Mouse (Mus musculus) erythroblast, adult 5-6 weeks (primary cell): ENCODE measurements around the gene Gm44973. TPM values are rescaled to one million over a fixed set of nuclear protein-coding genes. Genes with fewer than 3 reads are reported as not detected.
"Not testable (repeated sequence)": the region's sequence is repeated elsewhere in the genome, so short reads cannot be mapped to it uniquely, and the experiment has no call there.

ENCODE experiments used
- ATAC-seq: replicated peaks from 2 replicates; pipeline ENCODE4 v1.8.0; 2016; ENCODE audit warnings: moderate number of reproducible peaks, mild to moderate bottlenecking, moderate TSS enrichment, inconsistent platforms; ENCODE audit not compliant: poor library complexity, low FRiP score, severe bottlenecking
- total RNA-seq, 2 experiments: library from RNA; stranded (forward) in 1 of 2; stranded (reverse) in 1 of 2; fragments of 150-400 nt in 1 of 2; fragments of 200-764, 138-1000 nt in 1 of 2; gene quantifications; 2 replicates each; pipeline versions ENCODE4 v1.2.3 to v1.2.4; 2015 to 2017; ENCODE audit warnings: low replicate concordance in 2 of 2

Gene Gm44973
- total RNA-seq, 2 experiments from 2014 or later: not detected

DNA sequence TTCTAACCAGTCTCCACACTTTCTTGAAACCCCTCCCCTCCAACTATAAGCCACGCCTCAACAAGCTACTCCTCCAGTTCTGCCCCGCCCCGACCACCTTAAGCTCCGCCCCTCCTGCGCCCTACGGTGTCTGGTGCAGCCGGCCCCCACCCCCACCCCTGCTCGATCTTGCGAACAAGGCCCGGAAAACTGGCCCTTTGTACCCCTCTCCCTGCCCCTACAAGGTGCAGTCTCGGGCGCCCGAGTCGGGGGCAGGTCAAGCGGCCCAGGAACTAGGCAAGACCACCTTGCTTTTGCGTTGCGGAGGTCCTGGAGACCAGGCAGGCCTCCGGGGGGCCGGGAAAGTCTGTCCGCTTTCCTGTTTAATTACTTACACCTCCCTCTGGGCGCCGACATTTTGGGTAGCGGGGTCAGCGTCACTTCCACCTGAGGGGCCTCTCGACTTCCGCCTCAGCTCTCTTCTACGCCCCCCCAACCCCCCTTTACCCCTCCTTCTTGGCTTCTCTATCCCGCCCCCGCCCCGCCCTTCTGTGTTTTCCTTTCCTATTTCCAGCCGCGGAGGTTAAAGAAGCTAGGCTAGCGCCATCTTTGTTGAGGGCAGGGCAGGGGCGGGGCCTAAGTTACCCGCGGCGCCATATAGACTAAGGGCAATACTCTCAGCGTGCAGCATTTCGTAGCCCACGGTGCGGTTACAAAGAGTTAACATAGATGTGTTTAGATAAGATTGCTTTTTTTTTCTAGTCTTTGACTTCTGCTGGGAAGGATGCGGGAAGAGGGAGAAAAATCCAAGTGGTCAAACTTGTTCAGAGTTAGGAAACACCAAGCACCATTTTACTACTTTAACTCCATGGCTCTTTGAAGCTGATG, 812 bp upstream of the Gm44973 start, which contains the start of the genes Zfp524 and Fiz1:
Zfp524 (plus strand) TSS at position 165 of the 867 bp plus-strand sequence.
Fiz1 (minus strand) TSS at position 447 of the 867 bp plus-strand sequence.
- peak; percentile 79 for ATAC-seq

DNA sequence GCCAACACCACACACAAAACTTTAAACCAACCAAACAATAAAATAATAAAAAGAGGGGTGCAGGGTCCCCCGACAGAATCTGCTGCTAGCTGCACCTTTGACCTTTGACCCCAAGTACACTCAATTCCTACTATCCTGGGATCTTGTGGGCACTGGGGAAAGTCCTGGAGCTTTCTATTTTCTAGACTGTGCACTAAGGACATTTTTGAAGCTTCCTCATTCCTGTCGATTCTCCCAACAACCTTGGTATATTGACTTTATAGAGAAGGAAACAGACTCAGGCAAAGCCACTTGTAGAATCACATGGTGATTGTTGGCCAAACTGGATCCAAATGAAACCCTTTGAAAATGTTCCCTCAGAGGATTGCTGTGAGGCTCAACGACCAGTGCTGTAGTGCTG, 761 bp downstream of the Gm44973 start:
- ATAC-seq: no peak

DNA sequence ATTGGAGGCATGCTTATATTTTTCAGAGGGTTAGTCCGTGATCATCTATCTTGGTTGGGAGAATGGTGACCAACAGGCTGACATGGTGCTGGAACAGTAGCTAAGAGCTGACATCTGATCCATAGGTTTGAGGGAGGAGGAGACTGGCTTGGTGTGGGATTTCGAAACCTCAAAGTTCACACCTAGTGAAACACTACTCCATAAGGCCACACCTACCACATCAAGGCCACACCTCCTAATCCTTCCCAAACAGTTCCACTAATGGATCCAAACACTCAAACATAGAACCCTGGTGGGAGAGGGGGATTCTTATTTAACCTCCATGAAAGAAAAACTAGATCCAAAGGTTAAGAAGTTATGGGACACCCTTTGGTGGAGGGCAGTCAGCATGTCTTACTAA, 1.6 kb downstream of the Gm44973 start:
- no peak for ATAC-seq

DNA sequence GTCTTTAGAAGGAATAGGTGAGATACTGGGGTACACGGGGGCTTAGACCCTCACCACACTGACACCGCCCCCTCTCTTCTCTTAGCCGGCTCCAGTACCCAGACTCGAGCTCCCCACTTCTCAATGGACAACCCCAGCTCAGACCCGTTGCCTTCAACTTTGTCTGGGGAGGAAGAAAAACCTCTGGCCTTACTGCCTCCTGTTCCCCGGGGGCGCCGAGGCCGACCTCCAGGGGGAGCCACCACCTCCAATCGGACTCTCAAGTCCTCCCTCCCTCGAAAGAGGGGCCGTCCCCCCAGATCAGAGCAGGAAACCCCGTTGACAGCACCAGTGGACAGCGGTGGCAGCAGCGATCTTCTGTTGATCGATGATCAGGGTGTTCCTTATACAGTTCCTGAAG, 2.1 kb downstream of the Gm44973 start:
- no peak for ATAC-seq

DNA sequence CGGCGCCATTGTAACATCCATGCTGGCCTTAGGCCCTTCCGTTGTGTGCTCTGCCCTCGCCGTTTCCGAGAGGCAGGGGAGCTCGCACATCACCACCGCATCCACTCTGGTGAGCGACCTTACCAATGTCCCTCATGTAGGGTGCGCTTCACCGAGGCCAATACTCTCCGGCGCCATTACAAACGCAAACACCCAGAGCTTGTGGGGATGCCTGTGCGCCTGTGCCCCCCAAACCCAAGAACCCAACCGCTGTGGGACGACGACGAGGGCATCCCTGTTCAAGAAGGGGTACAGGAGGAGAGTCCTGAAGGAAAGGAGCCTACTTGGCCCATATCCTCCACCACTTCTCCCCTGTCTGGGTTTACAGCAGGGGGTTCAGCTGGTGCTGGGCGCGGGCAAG, 2.6 kb downstream of the Gm44973 start:
- ATAC-seq: no peak

DNA sequence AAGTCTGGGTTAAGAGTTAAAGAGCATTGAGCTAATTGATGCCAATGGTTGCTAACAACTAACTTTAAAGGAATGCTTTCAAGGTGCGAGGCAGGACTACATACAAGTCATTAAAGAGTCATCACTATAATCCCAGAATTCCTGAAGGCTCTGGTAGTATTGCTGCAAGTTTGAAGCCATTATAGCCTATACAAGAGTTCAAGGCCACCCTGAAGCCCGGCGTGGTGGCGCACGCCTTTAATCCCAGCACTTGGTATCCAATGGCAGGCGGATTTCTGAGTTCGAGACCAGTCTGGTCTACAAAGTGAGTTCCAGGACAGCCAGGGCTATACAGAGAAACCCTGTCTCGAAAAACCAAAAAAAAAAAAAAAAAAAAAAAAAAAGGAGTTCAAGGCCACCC, 4.3 kb downstream of the Gm44973 start:
- ATAC-seq: not testable (repeated sequence)

DNA sequence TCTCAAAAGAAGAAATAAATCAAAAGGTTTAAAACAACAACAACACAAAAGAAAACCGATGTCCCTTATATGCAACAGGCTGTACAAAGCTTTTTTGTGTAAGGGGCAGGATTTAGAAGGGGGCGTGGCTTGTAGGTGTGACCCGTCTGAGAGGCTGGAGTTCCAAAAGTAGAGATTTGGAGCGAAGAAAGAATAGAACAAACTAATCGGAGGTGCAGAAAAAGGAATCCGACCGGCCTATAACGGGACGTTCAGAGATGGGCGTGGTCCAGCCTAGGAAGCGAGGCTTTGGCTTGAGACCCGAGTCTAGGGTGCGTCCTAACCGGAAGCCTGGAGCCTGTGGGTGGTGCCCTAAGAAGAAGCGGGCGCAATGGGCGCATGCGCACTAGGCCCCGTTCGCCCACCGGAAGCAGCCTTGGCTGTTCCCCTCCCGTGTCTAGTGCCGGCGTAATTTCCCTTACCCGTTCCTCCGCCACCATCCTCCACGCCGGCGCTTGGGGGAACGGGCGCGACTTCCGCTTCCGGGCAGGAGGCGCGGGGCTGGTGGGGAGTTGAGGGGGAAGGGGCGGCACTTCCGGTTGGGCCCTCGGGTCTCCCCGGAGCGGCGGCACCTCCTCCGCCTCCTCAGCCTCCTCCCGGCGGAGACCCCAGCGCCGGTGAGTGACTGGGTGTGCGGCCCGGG, 4.8 kb downstream of the Gm44973 start, which contains the start of the genes Zfp865 and Ccdc106:
Zfp865 (plus strand) TSS at position 377 of the 682 bp plus-strand sequence.
Ccdc106 (plus strand) TSS at position 554 of the 682 bp plus-strand sequence.
- peak; percentile 94 for ATAC-seq

DNA sequence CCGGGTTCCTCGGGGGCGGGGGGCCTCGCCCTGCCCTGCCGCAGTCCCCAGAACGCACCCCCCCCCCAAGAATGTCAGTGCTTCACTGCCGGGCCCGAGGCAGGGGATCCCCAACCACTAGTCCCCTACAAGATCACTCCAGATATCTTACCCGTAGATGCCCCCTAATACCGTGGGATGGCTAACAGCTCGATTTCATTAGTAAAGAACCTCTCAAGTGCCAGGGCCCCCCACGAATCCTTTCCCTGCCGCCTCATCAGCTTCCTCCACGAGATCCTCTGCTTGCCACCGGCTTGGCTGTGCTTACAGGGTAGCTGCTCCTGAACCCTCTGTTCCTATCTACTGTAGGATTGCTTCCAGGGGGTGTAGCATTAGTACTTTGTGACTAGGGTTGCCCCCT, 5.4 kb downstream of the Gm44973 start:
- no peak for ATAC-seq

DNA sequence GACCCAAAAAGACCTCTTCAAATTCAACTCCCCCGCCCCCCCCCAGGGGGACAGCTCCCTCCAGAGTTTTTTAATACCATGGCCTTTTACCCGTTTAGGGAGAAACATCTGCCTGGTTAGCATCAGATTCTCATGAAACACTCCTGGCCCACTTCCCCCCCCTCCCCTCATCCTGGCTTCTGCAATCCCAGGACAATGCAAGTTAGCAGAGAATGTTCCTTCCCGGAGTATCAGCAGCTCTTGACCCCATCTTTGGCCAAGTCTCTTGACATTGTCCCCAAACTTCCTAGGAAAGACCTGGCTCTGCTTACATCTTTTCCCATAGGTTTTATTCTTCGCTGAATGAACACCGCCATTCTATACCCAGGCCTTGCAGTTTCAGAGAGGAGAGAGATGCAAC, 5.9 kb downstream of the Gm44973 start:
- no peak for ATAC-seq

DNA sequence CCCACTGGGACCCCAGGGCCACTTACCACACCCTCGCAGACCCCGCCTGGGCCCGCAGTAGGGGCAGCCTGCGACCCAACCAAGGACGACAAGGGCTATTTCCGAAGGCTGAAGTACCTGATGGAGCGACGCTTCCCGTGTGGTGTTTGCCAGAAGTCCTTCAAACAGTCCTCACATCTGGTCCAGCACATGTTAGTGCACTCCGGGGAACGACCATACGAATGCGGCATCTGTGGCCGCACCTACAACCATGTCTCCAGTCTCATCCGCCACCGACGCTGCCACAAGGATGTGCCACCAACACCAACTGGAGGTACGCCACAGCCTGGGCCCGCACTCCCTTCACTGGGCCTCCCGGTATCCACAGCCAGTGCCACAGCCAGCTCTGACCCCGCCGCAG, 14.2 kb downstream of the Gm44973 start:
- ATAC-seq: no peak

DNA sequence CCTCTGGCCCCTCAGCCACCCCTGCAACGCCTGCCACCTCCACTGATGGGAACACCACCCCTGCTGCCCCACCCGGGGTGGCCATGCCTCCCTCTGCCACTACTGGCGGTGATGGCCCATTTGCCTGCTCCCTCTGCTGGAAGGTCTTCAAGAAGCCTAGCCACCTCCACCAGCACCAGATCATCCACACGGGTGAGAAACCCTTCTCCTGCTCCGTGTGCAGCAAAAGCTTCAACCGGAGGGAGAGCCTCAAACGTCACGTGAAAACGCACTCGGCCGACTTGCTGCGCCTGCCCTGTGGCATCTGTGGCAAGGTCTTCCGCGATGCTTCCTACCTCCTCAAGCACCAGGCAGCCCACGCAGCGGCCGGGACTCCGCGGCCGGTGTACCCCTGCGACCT, 14.7 kb downstream of the Gm44973 start:
- ATAC-seq: no peak

DNA sequence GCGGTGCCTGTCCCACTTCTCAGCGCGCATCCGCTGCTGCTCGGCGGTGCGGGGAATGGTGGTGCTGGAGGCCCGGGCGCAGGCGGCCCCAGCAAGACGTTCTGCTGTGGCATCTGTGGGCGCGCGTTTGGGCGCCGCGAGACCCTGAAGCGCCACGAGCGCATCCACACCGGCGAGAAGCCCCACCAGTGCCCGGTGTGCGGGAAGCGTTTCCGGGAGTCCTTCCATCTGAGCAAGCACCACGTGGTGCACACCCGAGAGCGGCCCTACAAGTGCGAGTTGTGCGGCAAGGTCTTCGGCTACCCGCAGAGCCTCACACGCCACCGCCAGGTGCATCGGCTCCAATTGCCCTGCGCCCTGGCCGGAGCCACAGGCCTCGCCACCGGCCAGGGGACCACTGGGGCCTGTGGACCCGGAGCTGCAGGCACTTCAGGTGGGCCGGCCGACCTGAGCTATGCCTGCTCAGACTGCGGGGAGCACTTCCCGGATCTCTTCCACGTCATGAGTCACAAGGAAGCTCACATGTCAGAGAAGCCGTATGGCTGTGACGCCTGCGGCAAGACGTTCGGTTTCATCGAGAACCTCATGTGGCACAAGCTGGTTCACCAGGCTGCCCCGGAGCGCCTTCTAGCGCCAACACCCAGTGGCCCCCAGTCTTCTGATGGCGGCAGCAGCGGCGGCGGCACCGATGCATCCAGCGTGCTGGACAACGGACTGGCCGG, 15.4 kb downstream of the Gm44973 start:
- ATAC-seq: no peak

DNA sequence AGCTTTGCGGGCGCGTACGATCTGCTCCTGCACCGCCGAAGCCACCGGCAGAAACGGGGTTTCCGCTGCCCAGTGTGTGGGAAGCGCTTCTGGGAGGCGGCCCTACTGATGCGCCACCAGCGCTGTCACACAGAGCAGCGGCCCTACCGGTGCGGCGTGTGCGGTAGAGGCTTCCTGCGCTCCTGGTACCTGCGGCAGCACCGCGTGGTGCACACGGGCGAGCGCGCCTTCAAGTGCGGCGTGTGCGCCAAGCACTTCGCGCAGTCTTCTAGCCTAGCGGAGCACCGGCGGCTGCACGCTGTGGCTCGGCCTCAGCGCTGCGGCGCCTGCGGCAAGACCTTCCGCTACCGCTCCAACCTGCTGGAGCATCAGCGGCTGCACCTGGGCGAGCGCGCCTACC, 16.2 kb downstream of the Gm44973 start:
- no peak for ATAC-seq

DNA sequence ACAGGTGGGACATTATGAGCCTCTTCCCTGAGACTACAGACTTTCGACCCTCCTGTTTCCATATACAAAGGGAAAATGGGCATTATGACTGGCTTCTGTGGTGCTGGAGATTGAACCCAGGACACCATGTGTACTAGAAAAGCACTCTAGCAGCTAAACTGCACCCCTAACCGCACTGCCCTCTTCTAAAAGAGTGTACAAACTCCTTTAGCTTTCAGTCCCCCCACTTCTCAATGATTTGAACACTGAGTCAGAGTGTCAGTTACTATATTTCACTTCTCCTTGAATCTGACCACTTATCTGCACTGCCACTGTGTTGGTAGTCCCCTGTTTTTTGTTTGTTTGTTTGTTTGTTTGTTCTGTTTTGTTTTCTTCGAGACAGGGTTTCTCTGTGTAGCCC, 18.5 kb downstream of the Gm44973 start, which contains the start of gene 4632433K11Rik:
4632433K11Rik (plus strand) TSS at position 301 of the 400 bp plus-strand sequence.
- no peak for ATAC-seq

DNA sequence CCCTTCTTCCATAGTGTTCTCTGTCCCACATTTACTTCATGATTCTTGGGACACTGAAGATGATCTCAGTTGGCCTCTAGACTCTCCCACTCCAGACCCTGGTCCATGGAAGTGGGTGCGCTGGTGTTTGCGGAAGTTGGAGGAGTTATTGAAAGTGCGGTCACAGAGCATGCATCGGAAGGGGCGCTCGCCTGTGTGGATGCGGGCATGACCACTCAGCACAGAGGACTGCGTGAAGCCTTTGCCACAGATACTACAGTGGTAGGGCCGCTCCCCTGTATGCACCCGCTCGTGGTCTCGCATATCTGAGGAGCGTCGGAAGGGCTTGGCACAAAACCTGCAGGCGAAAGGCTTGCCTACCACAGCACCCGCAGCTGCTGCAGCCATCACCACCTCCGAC, 20.3 kb downstream of the Gm44973 start:
- ATAC-seq: no peak

DNA sequence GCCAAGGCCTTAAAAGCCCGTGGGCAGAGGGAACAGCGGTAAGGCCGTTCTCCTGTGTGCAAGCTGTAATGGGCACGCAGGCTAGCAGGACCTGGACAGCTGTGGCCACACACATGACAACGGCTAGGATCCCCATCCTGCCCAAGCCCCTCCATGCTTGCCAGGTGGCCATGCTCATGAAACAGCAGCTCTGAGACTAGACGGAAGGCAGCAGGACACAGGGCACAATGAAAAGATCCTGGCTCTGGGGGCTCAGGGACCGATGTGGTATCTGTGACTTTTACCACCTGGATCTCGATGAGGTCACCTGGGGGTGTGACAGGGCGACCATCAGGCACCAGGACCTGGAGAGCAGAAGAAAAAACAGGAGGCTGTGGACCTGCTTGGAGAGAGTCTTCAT, 20.8 kb downstream of the Gm44973 start:
- no peak for ATAC-seq

DNA sequence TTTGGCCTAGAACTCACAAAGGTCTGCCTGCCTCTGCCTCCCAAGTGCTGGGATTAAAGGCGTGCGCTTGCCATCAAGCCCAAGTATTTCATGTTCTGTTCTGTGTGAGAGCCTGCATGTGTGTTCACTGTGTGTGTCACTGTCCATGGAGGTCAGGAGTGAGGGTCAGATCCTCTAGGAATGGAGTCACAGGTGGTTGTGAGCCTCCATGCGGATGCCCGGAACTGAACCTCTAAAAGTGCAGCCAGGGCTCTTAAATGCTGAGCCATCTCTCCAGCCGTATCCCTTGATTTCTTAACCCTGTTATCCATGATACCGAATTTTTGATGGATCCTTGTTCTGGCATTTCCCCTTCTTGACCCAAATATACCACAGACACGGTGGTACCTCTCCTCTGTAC, 21.7 kb downstream of the Gm44973 start:
- ATAC-seq: no peak

DNA sequence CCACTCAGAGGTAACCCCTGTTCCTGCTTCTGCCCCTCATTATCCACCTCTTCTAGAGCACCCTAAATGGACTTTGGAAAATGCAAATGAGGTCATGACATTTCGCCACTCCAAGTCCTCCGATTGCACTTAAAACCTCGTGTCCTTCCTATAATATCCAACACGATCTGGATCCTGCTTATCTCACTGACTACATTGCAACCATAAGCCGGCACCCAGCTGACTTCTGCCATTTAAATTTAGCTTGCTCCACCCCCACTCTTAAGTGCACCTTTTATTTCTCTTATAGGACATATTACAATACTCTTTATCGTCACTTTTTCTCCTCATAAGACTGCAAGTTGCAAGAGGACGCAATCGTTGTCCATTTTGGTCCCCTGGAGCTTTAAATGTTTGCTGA, 22.2 kb downstream of the Gm44973 start:
- no peak for ATAC-seq

DNA sequence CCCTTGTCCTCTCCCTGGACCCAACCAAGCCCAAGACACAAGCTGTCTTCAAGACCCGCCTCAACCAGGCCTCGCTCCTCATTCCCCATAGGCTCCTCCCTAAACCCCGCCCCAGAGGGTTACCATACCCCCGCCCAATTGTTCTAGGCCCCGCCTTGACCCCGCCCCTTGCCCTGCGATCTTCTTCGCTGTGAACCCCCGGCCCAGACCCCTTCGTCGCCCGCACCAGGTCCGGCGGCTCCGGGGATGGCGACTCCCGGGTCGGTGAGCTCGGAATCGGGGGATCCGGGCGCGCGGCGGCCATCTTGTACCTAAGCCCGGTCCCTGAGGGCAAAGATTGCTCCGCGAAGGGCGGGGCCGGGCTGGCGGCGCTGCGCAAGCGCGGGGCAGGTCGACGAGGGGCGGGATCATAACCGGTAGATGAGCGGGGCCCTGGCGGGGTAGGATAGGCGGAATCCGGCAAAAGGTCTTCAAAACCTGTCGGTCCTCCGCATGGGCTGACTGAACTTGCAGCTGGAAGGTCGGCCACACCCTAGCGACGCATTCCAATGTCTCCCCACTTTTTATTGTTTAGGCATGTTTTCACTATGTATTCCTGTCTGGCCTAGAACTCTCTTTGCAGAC, 22.9 kb downstream of the Gm44973 start, which contains the start of gene Zfp784:
Zfp784 (minus strand) TSS at position 338 of the 624 bp plus-strand sequence.
- ATAC-seq: peak; percentile 99

DNA sequence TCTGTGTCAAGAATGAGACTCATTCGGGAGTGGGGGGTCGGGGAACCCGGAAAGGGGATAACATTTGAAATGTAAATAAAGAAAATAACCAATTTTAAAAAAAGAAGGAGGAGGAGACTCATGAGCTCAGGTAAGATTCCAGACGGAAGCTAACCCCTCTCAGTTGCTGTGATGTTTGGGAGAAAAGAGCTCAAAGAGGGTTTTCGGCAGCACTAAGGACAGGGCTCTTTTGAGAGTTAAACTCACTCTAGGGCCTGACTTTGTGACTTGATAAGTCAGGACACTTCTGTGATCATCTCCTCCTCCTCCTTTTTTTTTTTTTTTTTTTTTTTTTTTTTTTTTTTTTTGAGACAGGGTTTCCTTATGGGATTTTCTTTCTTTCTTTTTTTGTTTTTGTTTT, 23.6 kb downstream of the Gm44973 start:
- no peak for ATAC-seq
